Mouse (Mus musculus): ENCODE results near the gene C5ar2. TPM values are rescaled to one million over a fixed set of nuclear protein-coding genes. Genes with fewer than 3 reads are reported as not detected.

C5ar2 gene
- polyA plus RNA-seq (2015; fragmentation: Nextera tagmentation; extraction: Ambion mirVana): 0.06 and 0.14 TPM in 2 replicates

DNA sequence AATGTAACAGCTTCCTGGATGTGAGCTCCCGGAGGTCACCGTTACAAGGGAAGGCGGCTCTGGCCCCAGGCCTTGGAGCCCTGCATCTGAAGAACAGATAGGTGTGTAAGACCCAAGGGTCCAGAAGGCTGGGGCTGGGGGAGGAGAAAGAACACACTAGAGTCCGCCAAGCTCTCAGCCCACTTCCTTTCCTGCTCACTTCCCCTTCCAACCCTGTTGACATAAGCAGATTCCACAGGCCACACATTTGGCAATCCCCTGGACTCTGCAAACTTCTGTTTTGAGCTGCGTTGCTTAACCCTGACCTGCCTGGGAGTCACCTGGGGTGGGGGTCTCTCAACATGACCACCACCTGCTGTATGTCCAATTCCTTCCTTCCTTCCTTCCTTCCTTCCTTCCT is at the start of gene C5ar2:
Gene C5ar2 (minus strand): TSS at position 88 of the 400 bp plus-strand sequence.
- 81% methylated on average over 5 of the region's 5 CpGs for WGBS
- Histone ChIP-seq H3K9me3 (replicated peaks; ENCODE audit: control insufficient read depth, low read length, poor library complexity, severe bottlenecking) (no peaks in the 10 kb centered on the region), H3K4me3 (ENCODE audit: low read depth, low read length) (no peak within 1 kb of the TSS), H3K27me3 (ENCODE audit: control insufficient read depth, insufficient read depth, low read depth, low read length) (no peaks in the 10 kb centered on the region), H3K9ac (ENCODE audit: low read depth, low read length) (no peak within 1 kb of the TSS), H3K36me3 (ENCODE audit: control insufficient read depth, insufficient read depth, low read length) (no peaks in the 10 kb centered on the region), H3K4me1 (ENCODE audit: control insufficient read depth, insufficient read depth, low read length) (no peaks in the 10 kb centered on the region), H3K27ac (ENCODE audit: low read length) (no peak within 1 kb of the TSS), H3K4me2 (ENCODE audit: low read length) (no peak within 1 kb of the TSS)
- ATAC-seq: no peak

DNA sequence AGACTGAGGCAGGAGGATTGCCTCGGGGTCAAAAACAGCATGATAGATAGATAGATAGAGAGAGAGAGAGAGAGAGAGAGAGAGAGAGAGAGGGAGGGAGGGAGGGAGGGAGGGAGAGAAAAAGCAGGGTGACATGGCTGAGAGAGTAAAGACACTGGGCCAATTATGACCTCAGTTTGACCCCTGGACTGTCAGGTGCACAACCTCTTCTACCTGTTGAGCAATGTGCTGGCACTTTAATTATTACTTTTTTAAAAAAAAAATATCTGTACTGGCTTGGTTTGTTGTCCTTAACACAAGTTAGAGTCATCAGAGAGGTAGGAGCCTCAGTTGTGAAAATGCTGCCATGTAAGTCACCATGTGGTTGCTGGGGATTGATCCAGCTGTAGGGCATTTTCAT is 43.8 kb upstream of the C5ar2 start:
- Histone ChIP-seq H3K36me3 (ENCODE audit: control insufficient read depth, insufficient read depth, low read length) (no peaks in the 10 kb centered on the region; the same call in 1 of the 2 replicates), H3K9me3 (replicated peaks; ENCODE audit: control insufficient read depth, low read length, poor library complexity, severe bottlenecking) (no peaks in the 10 kb centered on the region), H3K4me3 (ENCODE audit: low read depth, low read length) (no peak overlapping the region), H3K4me2 (ENCODE audit: low read length) (no peak overlapping the region), H3K27ac (ENCODE audit: low read length) (no peak overlapping the region), H3K27me3 (ENCODE audit: control insufficient read depth, insufficient read depth, low read depth, low read length) (no peaks in the 10 kb centered on the region), H3K9ac (ENCODE audit: low read depth, low read length) (no peak overlapping the region), H3K4me1 (ENCODE audit: control insufficient read depth, insufficient read depth, low read length) (peaks cover 11% of the 10 kb centered on the region)
- ATAC-seq: no peak
- WGBS: 70% methylated on average over 1 of the region's 1 CpGs

DNA sequence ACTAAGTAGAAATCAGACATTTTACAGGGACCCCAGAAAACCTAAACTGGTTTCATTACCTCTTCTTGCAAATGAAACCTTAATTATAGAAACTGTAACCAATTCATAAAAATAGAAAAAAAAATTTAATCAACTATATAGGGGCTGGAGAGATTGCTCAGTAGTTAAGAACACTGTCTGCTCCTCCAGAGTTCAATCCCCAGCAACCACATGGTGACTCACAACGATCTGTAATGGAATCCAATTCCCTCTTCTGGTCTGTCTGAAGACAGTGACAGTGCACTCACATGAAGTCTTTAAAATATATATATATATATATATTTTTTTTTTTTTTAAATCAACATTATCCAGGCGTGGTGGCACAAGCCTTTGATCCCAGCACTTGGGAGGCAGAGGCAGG is 43.1 kb upstream of the C5ar2 start:
- 90% methylated on average over 2 of the region's 2 CpGs for WGBS
- Histone ChIP-seq H3K9me3 (replicated peaks; ENCODE audit: control insufficient read depth, low read length, poor library complexity, severe bottlenecking) (no peaks in the 10 kb centered on the region), H3K27ac (ENCODE audit: low read length) (peak overlapping the region; percentile 93), H3K9ac (ENCODE audit: low read depth, low read length) (peak overlapping the region; percentile 75; the same call in 1 of the 2 replicates), H3K4me3 (ENCODE audit: low read depth, low read length) (peak overlapping the region; percentile 69), H3K27me3 (ENCODE audit: control insufficient read depth, insufficient read depth, low read depth, low read length) (no peaks in the 10 kb centered on the region), H3K36me3 (ENCODE audit: control insufficient read depth, insufficient read depth, low read length) (peaks cover 3% of the 10 kb centered on the region; the same call in 1 of the 2 replicates), H3K4me1 (ENCODE audit: control insufficient read depth, insufficient read depth, low read length) (peaks cover 11% of the 10 kb centered on the region), H3K4me2 (ENCODE audit: low read length) (peak overlapping the region; percentile 61)
- ATAC-seq: no peak

DNA sequence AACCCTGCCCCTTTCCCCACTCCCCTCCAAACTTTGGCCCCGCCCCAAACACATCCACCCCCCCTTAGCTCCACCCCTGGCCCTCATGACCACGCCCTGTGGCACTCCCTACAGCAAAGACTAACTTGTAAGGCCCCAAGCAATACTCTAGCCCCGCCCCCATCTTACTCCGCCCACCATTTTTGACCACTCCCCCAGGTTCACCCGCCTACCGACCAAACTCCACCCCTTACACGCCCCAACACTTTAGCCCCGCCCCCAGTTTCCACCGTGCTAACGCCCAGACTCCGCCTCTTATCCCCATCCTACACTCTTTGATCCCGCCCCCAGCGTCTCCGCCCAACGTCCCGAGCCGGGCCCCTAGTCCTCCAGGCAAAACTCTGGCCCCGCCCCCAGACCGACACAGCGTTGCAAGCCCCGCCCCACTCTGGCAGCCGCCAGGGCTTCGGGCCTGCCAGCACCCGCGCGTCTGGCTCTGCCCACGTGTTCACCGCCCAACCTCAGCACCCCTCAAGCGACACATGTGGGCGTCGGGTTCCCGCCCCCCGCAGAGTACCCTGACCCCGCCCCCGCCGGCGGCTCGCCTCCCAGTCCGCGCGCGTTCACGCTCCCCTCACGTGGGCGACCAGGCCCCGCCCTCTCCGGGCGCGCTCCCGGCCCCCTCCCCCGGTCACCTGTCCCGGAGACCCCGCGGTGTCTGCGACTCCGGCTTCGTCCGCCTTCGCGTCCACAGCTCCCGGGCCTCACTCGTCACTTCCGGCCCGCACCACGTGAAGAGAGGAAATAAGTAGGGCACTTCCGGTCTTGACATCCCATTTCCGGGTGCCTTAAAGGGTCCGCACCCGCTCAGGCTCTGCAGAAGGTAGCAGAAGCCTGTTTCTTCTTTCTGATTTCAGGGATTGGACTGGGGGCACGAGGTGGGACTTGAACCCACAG is 42.3 kb upstream of the C5ar2 start, which contains the start of gene Ccdc9:
Gene Ccdc9 (minus strand): TSS at position 770 of the 936 bp plus-strand sequence.
- H3K27ac ChIP-seq (ENCODE audit: low read length): peak within 1 kb of the TSS; percentile 93
- peak within 1 kb of the TSS; percentile 61 for H3K4me2 ChIP-seq (ENCODE audit: low read length)
- peak within 1 kb of the TSS; percentile 69 for H3K4me3 ChIP-seq (ENCODE audit: low read depth, low read length)
- H3K9me3 ChIP-seq (replicated peaks; ENCODE audit: control insufficient read depth, low read length, poor library complexity, severe bottlenecking): no peaks in the 10 kb centered on the region
- H3K4me1 ChIP-seq (ENCODE audit: control insufficient read depth, insufficient read depth, low read length): peaks cover 11% of the 10 kb centered on the region
- under 1% methylated on average over 69 of the region's 70 CpGs for WGBS
- ATAC-seq: peak; percentile 95
- H3K27me3 ChIP-seq (ENCODE audit: control insufficient read depth, insufficient read depth, low read depth, low read length): no peaks in the 10 kb centered on the region
- H3K9ac ChIP-seq (ENCODE audit: low read depth, low read length): peak within 1 kb of the TSS; percentile 75
- H3K36me3 ChIP-seq (ENCODE audit: control insufficient read depth, insufficient read depth, low read length): peaks cover 3% of the 10 kb centered on the region; the same call in 1 of the 2 replicates

DNA sequence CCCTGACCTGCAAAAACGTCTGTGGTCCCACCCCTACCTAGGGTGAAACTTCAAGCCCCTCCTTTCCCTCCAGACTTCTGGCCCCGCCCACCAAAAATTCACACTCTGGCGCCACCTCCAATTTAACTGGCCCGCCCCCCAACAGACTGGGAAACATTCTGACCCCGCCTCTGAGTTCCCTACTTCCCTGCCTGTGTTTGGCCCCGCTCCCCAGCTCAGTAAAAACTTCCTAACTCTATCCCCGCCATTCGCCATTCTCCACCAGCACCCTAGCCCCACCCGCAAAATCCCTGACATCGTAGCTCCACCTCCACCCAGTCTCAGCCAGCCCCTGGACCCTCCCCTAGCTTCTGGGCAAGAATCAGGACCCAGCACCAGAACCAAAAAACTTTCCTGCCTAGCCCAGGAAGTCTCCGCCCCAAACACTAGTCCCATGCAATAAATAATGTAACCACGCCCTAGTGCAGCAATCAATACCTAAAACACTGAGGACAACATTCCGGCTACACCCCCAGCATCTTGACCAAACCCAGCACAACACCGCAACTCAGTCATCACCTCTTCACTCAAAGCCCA is 41.6 kb upstream of the C5ar2 start:
- Histone ChIP-seq H3K9me3 (replicated peaks; ENCODE audit: control insufficient read depth, low read length, poor library complexity, severe bottlenecking) (no peaks in the 10 kb centered on the region), H3K27me3 (ENCODE audit: control insufficient read depth, insufficient read depth, low read depth, low read length) (no peaks in the 10 kb centered on the region), H3K4me2 (ENCODE audit: low read length) (peak overlapping the region; percentile 61), H3K9ac (ENCODE audit: low read depth, low read length) (0 out of 2 replicates have a peak overlapping the region, but pooled peaks have one; percentile 75), H3K4me3 (ENCODE audit: low read depth, low read length) (peak overlapping the region; percentile 69), H3K4me1 (ENCODE audit: control insufficient read depth, insufficient read depth, low read length) (peaks cover 11% of the 10 kb centered on the region), H3K36me3 (ENCODE audit: control insufficient read depth, insufficient read depth, low read length) (peaks cover 3% of the 10 kb centered on the region; the same call in 1 of the 2 replicates), H3K27ac (ENCODE audit: low read length) (peak overlapping the region; percentile 12)
- ATAC-seq: peak; percentile 52
- WGBS: 3% methylated on average over 14 of the region's 14 CpGs

DNA sequence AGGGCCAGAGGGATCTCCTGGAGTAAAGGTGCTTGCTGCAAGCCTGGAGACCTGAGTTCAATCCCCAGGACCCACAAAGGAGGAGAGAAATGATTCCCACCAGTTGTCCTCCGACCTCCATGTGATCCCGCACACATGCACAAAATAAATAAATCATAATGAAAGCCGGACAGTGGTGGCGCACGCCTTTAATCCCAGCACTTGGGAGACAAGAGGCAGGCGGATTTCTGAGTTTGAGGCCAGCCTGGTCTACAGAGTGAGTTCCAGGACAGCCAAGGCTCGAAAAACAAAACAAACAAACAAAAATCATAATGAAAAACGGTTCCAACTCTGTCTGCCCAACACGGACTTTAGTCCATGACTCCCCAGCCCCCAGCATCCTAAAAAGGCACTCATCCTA is 41.0 kb upstream of the C5ar2 start:
- Histone ChIP-seq H3K36me3 (ENCODE audit: control insufficient read depth, insufficient read depth, low read length) (peaks cover 3% of the 10 kb centered on the region; the same call in 1 of the 2 replicates), H3K4me1 (ENCODE audit: control insufficient read depth, insufficient read depth, low read length) (peaks cover 11% of the 10 kb centered on the region), H3K27ac (ENCODE audit: low read length) (no peak overlapping the region), H3K9ac (ENCODE audit: low read depth, low read length) (0 out of 2 replicates have a peak overlapping the region, but pooled peaks have one; percentile 22), H3K9me3 (replicated peaks; ENCODE audit: control insufficient read depth, low read length, poor library complexity, severe bottlenecking) (no peaks in the 10 kb centered on the region), H3K27me3 (ENCODE audit: control insufficient read depth, insufficient read depth, low read depth, low read length) (no peaks in the 10 kb centered on the region), H3K4me2 (ENCODE audit: low read length) (peak overlapping the region; percentile 61; the same call in 1 of the 2 replicates), H3K4me3 (ENCODE audit: low read depth, low read length) (no peak overlapping the region)
- no peak for ATAC-seq
- WGBS: 74% methylated on average over 9 of the region's 9 CpGs

DNA sequence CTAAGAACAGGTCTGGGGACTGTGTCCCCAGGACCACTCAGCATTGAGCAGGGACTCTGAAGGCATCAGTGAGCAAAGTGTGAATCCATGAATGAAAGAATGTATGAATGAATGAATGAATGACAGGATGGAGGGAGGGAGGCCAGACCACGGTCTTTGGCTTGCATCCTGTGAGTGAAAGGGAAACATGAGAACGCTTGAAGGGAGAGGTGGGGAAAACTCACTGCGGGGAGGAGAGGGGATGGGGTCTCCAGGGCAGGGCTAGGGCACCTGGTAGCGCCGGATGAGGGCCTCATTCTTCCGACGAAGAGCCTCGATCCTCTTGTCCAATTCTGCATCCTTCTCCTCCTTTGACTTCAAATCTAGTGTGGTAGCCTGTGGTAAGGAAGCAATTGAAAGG is 40.0 kb upstream of the C5ar2 start:
- 92% methylated on average over 8 of the region's 8 CpGs for WGBS
- ATAC-seq: no peak
- no peak overlapping the region for H3K4me3 ChIP-seq (ENCODE audit: low read depth, low read length)
- peaks cover 3% of the 10 kb centered on the region; the same call in 1 of the 2 replicates for H3K36me3 ChIP-seq (ENCODE audit: control insufficient read depth, insufficient read depth, low read length)
- no peaks in the 10 kb centered on the region for H3K9me3 ChIP-seq (replicated peaks; ENCODE audit: control insufficient read depth, low read length, poor library complexity, severe bottlenecking)
- H3K9ac ChIP-seq (ENCODE audit: low read depth, low read length): no peak overlapping the region
- no peak overlapping the region for H3K27ac ChIP-seq (ENCODE audit: low read length)
- peaks cover 11% of the 10 kb centered on the region for H3K4me1 ChIP-seq (ENCODE audit: control insufficient read depth, insufficient read depth, low read length)
- H3K4me2 ChIP-seq (ENCODE audit: low read length): no peak overlapping the region
- H3K27me3 ChIP-seq (ENCODE audit: control insufficient read depth, insufficient read depth, low read depth, low read length): no peaks in the 10 kb centered on the region

DNA sequence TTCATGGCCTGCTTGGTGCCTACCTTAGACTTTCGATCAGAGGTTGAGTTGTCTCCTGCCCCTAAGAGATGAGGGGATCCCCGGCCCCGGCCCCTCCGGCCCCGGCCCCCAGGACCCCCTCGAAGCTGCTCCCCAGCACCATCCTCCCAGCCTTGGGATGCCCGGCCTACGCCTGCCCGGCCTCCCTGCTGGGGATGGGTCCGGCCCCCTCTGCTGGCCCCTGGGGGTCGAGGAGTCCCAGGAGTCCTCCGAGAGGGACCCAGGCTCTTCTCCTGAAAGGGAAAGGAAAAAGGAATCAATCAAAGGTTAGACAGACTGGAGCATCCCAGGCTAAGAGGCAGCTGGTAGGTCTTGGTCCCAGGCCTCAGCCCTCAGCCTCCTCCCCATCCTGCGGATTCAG is 38.4 kb upstream of the C5ar2 start:
- Histone ChIP-seq H3K9ac (ENCODE audit: low read depth, low read length) (no peak overlapping the region), H3K4me3 (ENCODE audit: low read depth, low read length) (no peak overlapping the region), H3K27me3 (ENCODE audit: control insufficient read depth, insufficient read depth, low read depth, low read length) (no peaks in the 10 kb centered on the region), H3K9me3 (replicated peaks; ENCODE audit: control insufficient read depth, low read length, poor library complexity, severe bottlenecking) (no peaks in the 10 kb centered on the region), H3K4me1 (ENCODE audit: control insufficient read depth, insufficient read depth, low read length) (peaks cover 11% of the 10 kb centered on the region), H3K4me2 (ENCODE audit: low read length) (no peak overlapping the region), H3K36me3 (ENCODE audit: control insufficient read depth, insufficient read depth, low read length) (peaks cover 7% of the 10 kb centered on the region; the same call in 1 of the 2 replicates), H3K27ac (ENCODE audit: low read length) (no peak overlapping the region)
- no peak for ATAC-seq
- 90% methylated on average over 13 of the region's 13 CpGs for WGBS

All from midbrain, embryonic 16.5 days (tissue).